Mouse (Mus musculus): ENCODE data around the gene Trim66. TPM values are rescaled to one million over a fixed set of nuclear protein-coding genes. Genes with fewer than 3 reads are reported as not detected.

Gene Trim66
- polyA plus RNA-seq, 1 experiment from 2014 or later: 0.02 TPM

GRCm38 (mm10) chr7:109507119-109507518 is 815 bp downstream of the Trim66 start:
- H3K4me1 ChIP-seq (ENCODE audit: insufficient read depth): no peaks in the 10 kb centered on the region
- ATAC-seq (no peak), DNase-seq (no peak)
- no peaks in the 10 kb centered on the region for H3K27me3 ChIP-seq (ENCODE audit: insufficient read depth, low read length)
- H3K4me3 ChIP-seq (ENCODE audit: low read depth, low read length): no peak overlapping the region
- no peaks in the 10 kb centered on the region for H3K36me3 ChIP-seq (replicated peaks; ENCODE audit: insufficient read depth, low read length)
- no peaks in the 10 kb centered on the region for H3K9me3 ChIP-seq (ENCODE audit: low read length)
- H3K4me2 ChIP-seq (ENCODE audit: low read depth, low read length): no peak overlapping the region
- no peak overlapping the region for H3K27ac ChIP-seq (ENCODE audit: low read depth)
- H3K9ac ChIP-seq (replicated peaks): no peak overlapping the region
- 18% methylated on average over 8 of the region's 8 CpGs for WGBS (ENCODE audit: insufficient replicate concordance)
- TF ChIP-seq CTCF (IDR thresholded peaks at IDR 0.05; ENCODE audit: low read depth): no peak
- no peak for TF ChIP-seq EP300 (IDR thresholded peaks at IDR 0.05; ENCODE audit: low read depth)

GRCm38 (mm10) chr7:109497507-109497906 is 10.4 kb downstream of the Trim66 start:
- no peak for DNase-seq
- no peak overlapping the region for H3K4me3 ChIP-seq (ENCODE audit: low read depth, low read length)
- H3K4me2 ChIP-seq (ENCODE audit: low read depth, low read length): no peak overlapping the region
- no peaks in the 10 kb centered on the region for H3K36me3 ChIP-seq (replicated peaks; ENCODE audit: insufficient read depth, low read length)
- 0 out of 2 replicates have a peak, but pooled peaks cover 3% of the 10 kb centered on the region for H3K27me3 ChIP-seq (ENCODE audit: insufficient read depth, low read length)
- TF ChIP-seq EP300 (IDR thresholded peaks at IDR 0.05; ENCODE audit: low read depth): no peak
- no peak for TF ChIP-seq CTCF (IDR thresholded peaks at IDR 0.05; ENCODE audit: low read depth)
- no peak for ATAC-seq
- no peak overlapping the region for H3K27ac ChIP-seq (ENCODE audit: low read depth)
- H3K9ac ChIP-seq (replicated peaks): no peak overlapping the region
- WGBS (ENCODE audit: insufficient replicate concordance): 68% methylated on average over 4 of the region's 4 CpGs
- no peaks in the 10 kb centered on the region for H3K9me3 ChIP-seq (ENCODE audit: low read length)
- no peaks in the 10 kb centered on the region for H3K4me1 ChIP-seq (ENCODE audit: insufficient read depth)

- no peaks in the 10 kb centered on the region for H3K4me1 ChIP-seq (ENCODE audit: insufficient read depth)
- no peaks in the 10 kb centered on the region for H3K36me3 ChIP-seq (replicated peaks; ENCODE audit: insufficient read depth, low read length)
- H3K4me3 ChIP-seq (ENCODE audit: low read depth, low read length): no peak overlapping the region
- no peak overlapping the region for H3K27ac ChIP-seq (ENCODE audit: low read depth)
- WGBS (ENCODE audit: insufficient replicate concordance): 29% methylated on average over 21 of the region's 21 CpGs
- ATAC-seq: no peak
- H3K9me3 ChIP-seq (ENCODE audit: low read length): no peaks in the 10 kb centered on the region
- H3K27me3 ChIP-seq (ENCODE audit: insufficient read depth, low read length): 0 out of 2 replicates have a peak, but pooled peaks cover 3% of the 10 kb centered on the region
- H3K4me2 ChIP-seq (ENCODE audit: low read depth, low read length): no peak overlapping the region
- DNase-seq: no peak
- TF ChIP-seq EP300 (IDR thresholded peaks at IDR 0.05; ENCODE audit: low read depth) (no peak), CTCF (IDR thresholded peaks at IDR 0.05; ENCODE audit: low read depth) (no peak)
- H3K9ac ChIP-seq (replicated peaks): no peak overlapping the region
Observed at GRCm38 (mm10) chr7:109493319-109494316, 14.3 kb downstream of the Trim66 start.

- Histone ChIP-seq H3K4me2 (ENCODE audit: low read depth, low read length) (no peak overlapping the region), H3K4me1 (ENCODE audit: insufficient read depth) (no peaks in the 10 kb centered on the region), H3K27ac (ENCODE audit: low read depth) (no peak overlapping the region), H3K36me3 (replicated peaks; ENCODE audit: insufficient read depth, low read length) (no peaks in the 10 kb centered on the region), H3K4me3 (ENCODE audit: low read depth, low read length) (no peak overlapping the region), H3K9ac (replicated peaks) (no peak overlapping the region), H3K9me3 (ENCODE audit: low read length) (no peaks in the 10 kb centered on the region), H3K27me3 (ENCODE audit: insufficient read depth, low read length) (0 out of 2 replicates have a peak, but pooled peaks cover 3% of the 10 kb centered on the region)
- TF ChIP-seq EP300 (IDR thresholded peaks at IDR 0.05; ENCODE audit: low read depth) (no peak), CTCF (IDR thresholded peaks at IDR 0.05; ENCODE audit: low read depth) (no peak)
- ATAC-seq (no peak), DNase-seq (no peak)
- 69% methylated on average over 18 of the region's 18 CpGs for WGBS (ENCODE audit: insufficient replicate concordance)
Observed at GRCm38 (mm10) chr7:109492616-109493318, 15.2 kb downstream of the Trim66 start.

- H3K36me3 ChIP-seq (replicated peaks; ENCODE audit: insufficient read depth, low read length): no peaks in the 10 kb centered on the region
- WGBS (ENCODE audit: insufficient replicate concordance): 56% methylated on average over 5 of the region's 5 CpGs
- H3K4me3 ChIP-seq (ENCODE audit: low read depth, low read length): no peak overlapping the region
- H3K9ac ChIP-seq (replicated peaks): no peak overlapping the region
- no peaks in the 10 kb centered on the region for H3K27me3 ChIP-seq (ENCODE audit: insufficient read depth, low read length)
- H3K4me2 ChIP-seq (ENCODE audit: low read depth, low read length): no peak overlapping the region
- ATAC-seq (no peak), DNase-seq (no peak)
- H3K9me3 ChIP-seq (ENCODE audit: low read length): no peaks in the 10 kb centered on the region
- H3K4me1 ChIP-seq (ENCODE audit: insufficient read depth): no peaks in the 10 kb centered on the region
- no peak overlapping the region for H3K27ac ChIP-seq (ENCODE audit: low read depth)
- TF ChIP-seq CTCF (IDR thresholded peaks at IDR 0.05; ENCODE audit: low read depth) (no peak), EP300 (IDR thresholded peaks at IDR 0.05; ENCODE audit: low read depth) (no peak)
Observed at GRCm38 (mm10) chr7:109484221-109484620, 23.7 kb downstream of the Trim66 start.

- DNase-seq (no peak), ATAC-seq (no peak)
- Histone ChIP-seq H3K4me2 (ENCODE audit: low read depth, low read length) (no peak overlapping the region), H3K4me1 (ENCODE audit: insufficient read depth) (no peaks in the 10 kb centered on the region), H3K36me3 (replicated peaks; ENCODE audit: insufficient read depth, low read length) (no peaks in the 10 kb centered on the region), H3K9me3 (ENCODE audit: low read length) (no peaks in the 10 kb centered on the region), H3K27ac (ENCODE audit: low read depth) (no peak overlapping the region), H3K4me3 (ENCODE audit: low read depth, low read length) (no peak overlapping the region), H3K27me3 (ENCODE audit: insufficient read depth, low read length) (no peaks in the 10 kb centered on the region), H3K9ac (replicated peaks) (no peak overlapping the region)
- 37% methylated on average over 7 of the region's 7 CpGs for WGBS (ENCODE audit: insufficient replicate concordance)
- TF ChIP-seq EP300 (IDR thresholded peaks at IDR 0.05; ENCODE audit: low read depth) (no peak), CTCF (IDR thresholded peaks at IDR 0.05; ENCODE audit: low read depth) (no peak)
Observed at GRCm38 (mm10) chr7:109480765-109481197, 27.2 kb downstream of the Trim66 start.

Measured in liver, postnatal 0 days (tissue).